ENCODE assay signal across 13 mouse cellular contexts in genomic region chr19:41816915-41817314, GRCm38 (mm10). TPM values are rescaled to one million over a fixed set of nuclear protein-coding genes. Genes with fewer than 3 reads are reported as not detected.
DNase-seq lines count a peak whose midpoint lies in the region; ATAC-seq lines count a peak whose summit lies in the region.
"Had no signal": no experiment of that assay in that cellular context is flagged by ENCODE, and none has a peak within 500 bp of the region (broad histone marks: within the 10 kb centered on the region; RNA-seq: fewer than 3 reads in every experiment).

No protein-coding gene starts in this region.

- 0 out of 2 replicates have a peak, but pooled peaks cover 3% of the 10 kb centered on the region for H3K27me3 ChIP-seq in kidney, embryonic 14.5 days (ENCODE audit: control insufficient read depth, insufficient read depth, low read length)
- H3K27me3 ChIP-seq in embryonic facial prominence, embryonic 12.5 days = no peaks in the 10 kb centered on the region

- no peak overlapping the region for H3K4me2 ChIP-seq in kidney, embryonic 14.5 days (replicated peaks; ENCODE audit: low read depth, low read length)
- 0 out of 2 replicates have a peak overlapping the region, but pooled peaks have one; percentile 13 for H3K4me2 ChIP-seq in embryonic facial prominence, embryonic 12.5 days (replicated peaks)
- H3K4me2 ChIP-seq: midbrain, embryonic 12.5 days had no signal

- 52% methylated on average over 5 of the region's 5 CpGs for WGBS in kidney, embryonic 14.5 days
- WGBS in embryonic facial prominence, embryonic 12.5 days = 27% methylated on average over 5 of the region's 5 CpGs

- no peaks in the 10 kb centered on the region for H3K9me3 ChIP-seq in kidney, embryonic 14.5 days (ENCODE audit: control insufficient read depth, low read length)
- no peaks in the 10 kb centered on the region for H3K9me3 ChIP-seq in embryonic facial prominence, embryonic 12.5 days

- H3K4me1 ChIP-seq in kidney, embryonic 14.5 days (ENCODE audit: control insufficient read depth, insufficient read depth, low read length) = peaks cover 4% of the 10 kb centered on the region; the same call in 1 of the 2 replicates
- H3K4me1 ChIP-seq in embryonic facial prominence, embryonic 12.5 days = peaks cover 19% of the 10 kb centered on the region
- H3K4me1 ChIP-seq: midbrain, embryonic 12.5 days had no signal

- no peak overlapping the region for H3K4me3 ChIP-seq in kidney, embryonic 14.5 days (ENCODE audit: low read length)
- H3K4me3 ChIP-seq in embryonic facial prominence, embryonic 12.5 days = no peak overlapping the region
- H3K4me3 ChIP-seq: midbrain, embryonic 12.5 days had no signal

- no peak overlapping the region for H3K27ac ChIP-seq in kidney, embryonic 14.5 days (ENCODE audit: low read depth, low read length)
- peak overlapping the region; percentile 83 for H3K27ac ChIP-seq in embryonic facial prominence, embryonic 12.5 days
- H3K27ac ChIP-seq: liver, embryonic 14.5 days; midbrain, embryonic 12.5 days had no signal

- peak; percentile 50 for DNase-seq in adrenal gland, postnatal 10 days
- no peak for DNase-seq in adrenal gland, adult 2 months
- DNase-seq in kidney, adult 18-20 months = no peak
- DNase-seq in lung, postnatal 10 days = peak; percentile 23
- no peak for DNase-seq in adrenal gland, postnatal 25 days
- no peak for DNase-seq in left cerebral cortex, adult 9 months (ENCODE audit: low spot score in 2 of 2)
- DNase-seq: cerebellum, adult 8-10 months; forebrain, postnatal 0 days; kidney, adult 11 months had no signal

- no peak overlapping the region for H3K9ac ChIP-seq in kidney, embryonic 14.5 days (ENCODE audit: low read depth, low read length)
- no peak overlapping the region for H3K9ac ChIP-seq in embryonic facial prominence, embryonic 12.5 days
- H3K9ac ChIP-seq: forebrain, postnatal 0 days; liver, embryonic 14.5 days; midbrain, embryonic 12.5 days had no signal

- peak; percentile 56; the same call in 1 of the 2 replicates for ATAC-seq in kidney, embryonic 14.5 days (ENCODE audit: low FRiP score, low TSS enrichment)
- ATAC-seq in embryonic facial prominence, embryonic 12.5 days (ENCODE audit: insufficient number of reproducible peaks, insufficient read depth, low FRiP score, low TSS enrichment) = peak; percentile 88
- ATAC-seq: forebrain, postnatal 0 days had no signal

- no peaks in the 10 kb centered on the region for H3K36me3 ChIP-seq in kidney, embryonic 14.5 days (ENCODE audit: control insufficient read depth, insufficient read depth, low read length)
- no peaks in the 10 kb centered on the region for H3K36me3 ChIP-seq in embryonic facial prominence, embryonic 12.5 days
- H3K36me3 ChIP-seq: midbrain, embryonic 12.5 days had no signal

RNA-seq across cellular contexts. Expression of gene Frat1, which starts 12.9 kb away (rescaled TPM):
- 10 to 100 TPM in 1 of 2 experiments, 1 to 10 TPM in 1; 8.6 to 11.7 TPM for total RNA-seq in adrenal gland, postnatal 10 days (2021)
- total RNA-seq in adrenal gland, adult 2 months (2021) = 10 to 100 TPM in 1 of 2 experiments, 1 to 10 TPM in 1; 3.8 to 10.8 TPM
- polyA plus RNA-seq in adrenal gland, adult 2 months (2012; rRNA removed) = 9.7 and 14.7 TPM in 2 replicates
- 5.7 and 6.6 TPM in 2 replicates for polyA plus RNA-seq in kidney, embryonic 14.5 days (2014; fragmentation: Nextera tagmentation; extraction: Ambion mirVana)
- polyA plus RNA-seq in embryonic facial prominence, embryonic 12.5 days (2016; fragmentation: Nextera tagmentation; extraction: Ambion mirVana) = 7.9 and 8.9 TPM in 2 replicates
- 7.7 and 11.1 TPM in 2 replicates for total RNA-seq in adrenal gland, postnatal 25 days (2021)

RNA-seq across cellular contexts. Expression of gene Arhgap19, which starts 15.1 kb away (rescaled TPM):
- total RNA-seq in adrenal gland, postnatal 10 days (2021) = 1 to 10 TPM; 7.6 to 8.6 TPM
- total RNA-seq in adrenal gland, adult 2 months (2021) = 1 to 10 TPM; 3.5 to 5.2 TPM
- 0.83 TPM in 2 replicates for polyA plus RNA-seq in adrenal gland, adult 2 months (2012; rRNA removed)
- polyA plus RNA-seq in kidney, embryonic 14.5 days (2014; fragmentation: Nextera tagmentation; extraction: Ambion mirVana) = 23.9 and 38.1 TPM in 2 replicates
- 32.9 and 33.1 TPM in 2 replicates for polyA plus RNA-seq in embryonic facial prominence, embryonic 12.5 days (2016; fragmentation: Nextera tagmentation; extraction: Ambion mirVana)
- 5.6 and 6.1 TPM in 2 replicates for total RNA-seq in adrenal gland, postnatal 25 days (2021)

RNA-seq across cellular contexts. Expression of gene Frat2, which starts 31.0 kb away (rescaled TPM):
- total RNA-seq in adrenal gland, postnatal 10 days (2021) = 1 to 10 TPM; 4.8 to 7.1 TPM
- total RNA-seq in adrenal gland, adult 2 months (2021) = 1 to 10 TPM; 1.2 to 2.6 TPM
- polyA plus RNA-seq in adrenal gland, adult 2 months (2012; rRNA removed) = 5.5 and 6.7 TPM in 2 replicates
- polyA plus RNA-seq in kidney, embryonic 14.5 days (2014; fragmentation: Nextera tagmentation; extraction: Ambion mirVana) = 5.4 and 7.5 TPM in 2 replicates
- 9.2 and 9.9 TPM in 2 replicates for polyA plus RNA-seq in embryonic facial prominence, embryonic 12.5 days (2016; fragmentation: Nextera tagmentation; extraction: Ambion mirVana)
- 4.0 and 6.6 TPM in 2 replicates for total RNA-seq in adrenal gland, postnatal 25 days (2021)

Comparison
In these comparisons a context has a peak if more than half of its experiments do, and no peak if none do; other contexts are left out.
1. DNase-seq: peak in adrenal gland, postnatal 10 days (single experiment) and lung, postnatal 10 days (single experiment); none in adrenal gland, adult 2 months (single experiment), kidney, adult 18-20 months (single experiment), adrenal gland, postnatal 25 days (single experiment) and left cerebral cortex, adult 9 months (0 of 2).